Mouse (Mus musculus) heart, postnatal 0 days (tissue): ENCODE results near the gene Olfr680-ps1. TPM values are rescaled to one million over a fixed set of nuclear protein-coding genes. Genes with fewer than 3 reads are reported as not detected.
"Not testable (repeated sequence)": the region's sequence is repeated elsewhere in the genome, so short reads cannot be mapped to it uniquely, and the experiment has no call there.

Source experiments
- ATAC-seq: fragments of 200-750 bp; cut with Nextera tagmentation; 2 replicates; pipeline ENCODE4 v1.8.0; 2017; ENCODE audit warnings: low read depth, moderate number of reproducible peaks, moderate library complexity; ENCODE audit not compliant: insufficient read depth
- DNase-seq: peaks from one replicate; pipeline ENCODE4 v3.0.0-alpha.2; 2016; ENCODE audit warnings: low spot score
- H3K27ac ChIP-seq: fragments of 300-500 bp; sonication (generic); 2 replicates; pipeline ENCODE4 v1.5.1; 2014; ENCODE audit warnings: low read depth, mild to moderate bottlenecking
- H3K27me3 ChIP-seq: fragments of 300-500 bp; sonication (generic); 2 replicates; pipeline ENCODE4 v1.6.1; 2014; ENCODE audit warnings: low read length, mixed read lengths; ENCODE audit not compliant: control insufficient read depth, insufficient read depth
- H3K36me3 ChIP-seq: fragments of 300-500 bp; sonication (generic); replicated peaks from 2 replicates; pipeline ENCODE4 v1.6.1; 2014; ENCODE audit warnings: low read length, mixed read lengths; ENCODE audit not compliant: control insufficient read depth, insufficient read depth
- H3K4me1 ChIP-seq: fragments of 300-500 bp; sonication (generic); 2 replicates; pipeline ENCODE4 v1.6.1; 2014; ENCODE audit warnings: antibody characterized with exemption; ENCODE audit not compliant: control insufficient read depth, insufficient read depth
- H3K4me2 ChIP-seq: fragments of 300-500 bp; sonication (generic); 2 replicates; pipeline ENCODE4 v1.6.1; 2014; ENCODE audit warnings: low read depth, mild to moderate bottlenecking, low read length, moderate library complexity
- H3K4me3 ChIP-seq: fragments of 300-500 bp; sonication (generic); 2 replicates; pipeline ENCODE4 v1.5.1; 2014; ENCODE audit warnings: low read depth, low read length
- H3K9ac ChIP-seq: fragments of 300-500 bp; sonication (generic); replicated peaks from 2 replicates; pipeline ENCODE4 v1.6.1; 2014; ENCODE audit warnings: low read depth, low read length, mixed read lengths
- H3K9me3 ChIP-seq: fragments of 300-500 bp; sonication (generic); replicated peaks from 2 replicates; pipeline ENCODE4 v1.6.1; 2016; ENCODE audit warnings: low read length; ENCODE audit not compliant: control insufficient read depth
- CTCF ChIP-seq: IDR thresholded peaks from 2 replicates; pipeline ENCODE4 v1.5.1; 2016; ENCODE audit warnings: antibody characterized with exemption, control low read depth, low read depth
- EP300 ChIP-seq: IDR thresholded peaks from 2 replicates; pipeline ENCODE4 v1.6.1; 2016; ENCODE audit warnings: antibody characterized with exemption, low read depth
- WGBS: fragments of 180-500 bp; shearing (Covaris S2); extraction: QIAGEN DNeasy Blood & Tissue Kit; methylation state at CpG from one replicate; pipeline ENCODE4 v1.1.7; 2014; 5-methylcytosine and 5-hydroxymethylcytosine counted together
- polyA plus RNA-seq: library from polyadenylated mRNA; unstranded; fragments of >200 nt; fragmentation: Nextera tagmentation; extraction: Ambion mirVana; gene quantifications from 2 replicates; pipeline ENCODE4 v1.2.1, GENCODE M21; 2015
- total RNA-seq: library from RNA; depleted of rRNA; stranded (reverse); fragments of >200 nt; gene quantifications from 2 replicates; pipeline ENCODE4 v1.2.3, GENCODE M21; 2014; ENCODE audit warnings: low replicate concordance; rRNA removed

Gene Olfr680-ps1
- total RNA-seq (not detected in 2 replicates), polyA plus RNA-seq (not detected in 2 replicates)

GRCm38 (mm10) chr7:105092717-105093116 lies at the start of gene Olfr680-ps1:
TSS of gene Olfr680-ps1 (minus strand) at chr7:105092817.
- not testable (repeated sequence) for H3K9me3 ChIP-seq, ATAC-seq, H3K4me3 ChIP-seq, H3K27ac ChIP-seq, H3K36me3 ChIP-seq, H3K4me1 ChIP-seq, DNase-seq, H3K27me3 ChIP-seq, H3K9ac ChIP-seq, H3K4me2 ChIP-seq

- Histone ChIP-seq H3K27me3 (no peaks in the 10 kb centered on the region), H3K4me1 (no peaks in the 10 kb centered on the region), H3K9me3 (no peaks in the 10 kb centered on the region), H3K4me2 (no peak overlapping the region), H3K27ac (no peak overlapping the region), H3K4me3 (no peak overlapping the region), H3K36me3 (no peaks in the 10 kb centered on the region), H3K9ac (no peak overlapping the region)
- DNase-seq (no peak), ATAC-seq (no peak)
- WGBS, result 52% methylated on average over 2 of the region's 2 CpGs
- TF ChIP-seq CTCF (no peak), EP300 (no peak)
Observed at GRCm38 (mm10) chr7:105141275-105141674, 48.7 kb upstream of the Olfr680-ps1 start.

- Histone ChIP-seq H3K9ac (no peak within 1 kb of the TSS), H3K27me3 (no peaks in the 10 kb centered on the region), H3K4me2 (no peak within 1 kb of the TSS), H3K9me3 (no peaks in the 10 kb centered on the region), H3K36me3 (no peaks in the 10 kb centered on the region), H3K4me3 (no peak within 1 kb of the TSS), H3K4me1 (no peaks in the 10 kb centered on the region), H3K27ac (no peak within 1 kb of the TSS)
- ATAC-seq, result no peak
- TF ChIP-seq CTCF, result no peak
- no peak for TF ChIP-seq EP300
- no peak for DNase-seq
Observed at GRCm38 (mm10) chr7:105116536-105116935, 23.9 kb upstream of the Olfr680-ps1 start, which contains the start of gene Olfr681. TSS of gene Olfr681 (plus strand) at chr7:105116836.

- DNase-seq (no peak), ATAC-seq (no peak)
- H3K27ac ChIP-seq, result no peak within 1 kb of the TSS
- no peaks in the 10 kb centered on the region for H3K4me1 ChIP-seq
- no peaks in the 10 kb centered on the region for H3K9me3 ChIP-seq
- 32% methylated on average over 1 of the region's 1 CpGs for WGBS
- no peaks in the 10 kb centered on the region for H3K27me3 ChIP-seq
- H3K9ac ChIP-seq, result no peak within 1 kb of the TSS
- no peaks in the 10 kb centered on the region for H3K36me3 ChIP-seq
- no peak within 1 kb of the TSS for H3K4me3 ChIP-seq
- no peak within 1 kb of the TSS for H3K4me2 ChIP-seq
- TF ChIP-seq EP300 (no peak), CTCF (no peak)
Observed at GRCm38 (mm10) chr7:105080905-105081304, 11.7 kb downstream of the Olfr680-ps1 start, which contains the start of gene Olfr679. TSS of gene Olfr679 (plus strand) at chr7:105081205.

- no peak within 1 kb of the TSS for H3K9ac ChIP-seq
- no peaks in the 10 kb centered on the region for H3K27me3 ChIP-seq
- ATAC-seq, result no peak
- DNase-seq, result no peak
- H3K9me3 ChIP-seq, result no peaks in the 10 kb centered on the region
- no peak within 1 kb of the TSS for H3K4me3 ChIP-seq
- TF ChIP-seq CTCF, result no peak
- no peak for TF ChIP-seq EP300
- WGBS, result 71% methylated on average over 1 of the region's 1 CpGs
- H3K27ac ChIP-seq, result no peak within 1 kb of the TSS
- no peak within 1 kb of the TSS for H3K4me2 ChIP-seq
- no peaks in the 10 kb centered on the region for H3K4me1 ChIP-seq
- no peaks in the 10 kb centered on the region for H3K36me3 ChIP-seq
Observed at GRCm38 (mm10) chr7:105064175-105064574, 28.4 kb downstream of the Olfr680-ps1 start, which contains the start of gene Olfr678. TSS of gene Olfr678 (plus strand) at chr7:105064475.

- no peaks in the 10 kb centered on the region for H3K36me3 ChIP-seq
- no peaks in the 10 kb centered on the region for H3K27me3 ChIP-seq
- no peaks in the 10 kb centered on the region for H3K4me1 ChIP-seq
- H3K27ac ChIP-seq, result no peak overlapping the region
- ATAC-seq, result no peak
- H3K4me2 ChIP-seq, result no peak overlapping the region
- no peak for DNase-seq
- no peak overlapping the region for H3K4me3 ChIP-seq
- no peak overlapping the region for H3K9ac ChIP-seq
- TF ChIP-seq CTCF (no peak), EP300 (no peak)
- no peaks in the 10 kb centered on the region for H3K9me3 ChIP-seq
Observed at GRCm38 (mm10) chr7:105058951-105059350, 33.7 kb downstream of the Olfr680-ps1 start.

Other genes starting within 250 kb of the Olfr680-ps1 start
- not detected in 2 replicates for gene Usp17la, start 235.8 kb downstream of the Olfr680-ps1 start, total RNA-seq
- not detected in 2 replicates for gene Usp17la, start 235.8 kb downstream of the Olfr680-ps1 start, polyA plus RNA-seq
- gene Olfr665, start 214.8 kb downstream of the Olfr680-ps1 start, total RNA-seq, result not detected in 2 replicates
- gene Olfr665, start 214.8 kb downstream of the Olfr680-ps1 start, polyA plus RNA-seq, result not detected in 2 replicates
- gene Olfr666, start 196.9 kb downstream of the Olfr680-ps1 start, total RNA-seq, result not detected in 2 replicates
- gene Olfr666, start 196.9 kb downstream of the Olfr680-ps1 start, polyA plus RNA-seq, result not detected in 2 replicates
- gene Olfr667, start 171.3 kb downstream of the Olfr680-ps1 start, total RNA-seq, result not detected in 2 replicates
- gene Olfr667, start 171.3 kb downstream of the Olfr680-ps1 start, polyA plus RNA-seq, result not detected in 2 replicates
- gene Olfr668, start 164.8 kb downstream of the Olfr680-ps1 start, total RNA-seq, result not detected in 2 replicates
- gene Olfr668, start 164.8 kb downstream of the Olfr680-ps1 start, polyA plus RNA-seq, result not detected in 2 replicates
- not detected in 2 replicates for gene Olfr669, start 158.6 kb downstream of the Olfr680-ps1 start, total RNA-seq
- gene Olfr669, start 158.6 kb downstream of the Olfr680-ps1 start, polyA plus RNA-seq, result not detected in 2 replicates
- gene Olfr670, start 130.2 kb downstream of the Olfr680-ps1 start, total RNA-seq, result not detected in 2 replicates
- not detected in 2 replicates for gene Olfr670, start 130.2 kb downstream of the Olfr680-ps1 start, polyA plus RNA-seq
- not detected in 2 replicates for gene Olfr671, start 113.7 kb downstream of the Olfr680-ps1 start, total RNA-seq
- gene Olfr671, start 113.7 kb downstream of the Olfr680-ps1 start, polyA plus RNA-seq, result not detected in 2 replicates
- not detected in 2 replicates for gene Olfr672, start 90.8 kb downstream of the Olfr680-ps1 start, total RNA-seq
- not detected in 2 replicates for gene Olfr672, start 90.8 kb downstream of the Olfr680-ps1 start, polyA plus RNA-seq
- not detected in 2 replicates for gene Olfr675, start 64.4 kb downstream of the Olfr680-ps1 start, total RNA-seq
- gene Olfr675, start 64.4 kb downstream of the Olfr680-ps1 start, polyA plus RNA-seq, result not detected in 2 replicates
- not detected in 2 replicates for gene Olfr676, start 60.1 kb downstream of the Olfr680-ps1 start, total RNA-seq
- gene Olfr676, start 60.1 kb downstream of the Olfr680-ps1 start, polyA plus RNA-seq, result not detected in 2 replicates
- not detected in 2 replicates for gene Olfr677, start 41.4 kb downstream of the Olfr680-ps1 start, total RNA-seq
- not detected in 2 replicates for gene Olfr677, start 41.4 kb downstream of the Olfr680-ps1 start, polyA plus RNA-seq
- not detected in 2 replicates for gene Olfr678, start 28.3 kb downstream of the Olfr680-ps1 start, total RNA-seq
- not detected in 2 replicates for gene Olfr678, start 28.3 kb downstream of the Olfr680-ps1 start, polyA plus RNA-seq
- not detected in 2 replicates for gene Olfr679, start 11.6 kb downstream of the Olfr680-ps1 start, total RNA-seq
- gene Olfr679, start 11.6 kb downstream of the Olfr680-ps1 start, polyA plus RNA-seq, result not detected in 2 replicates
- not detected in 2 replicates for gene Olfr681, start 24.0 kb upstream of the Olfr680-ps1 start, total RNA-seq
- not detected in 2 replicates for gene Olfr681, start 24.0 kb upstream of the Olfr680-ps1 start, polyA plus RNA-seq
- gene Olfr683, start 54.2 kb upstream of the Olfr680-ps1 start, total RNA-seq, result not detected in 2 replicates
- gene Olfr683, start 54.2 kb upstream of the Olfr680-ps1 start, polyA plus RNA-seq, result not detected in 2 replicates
- not detected in 2 replicates for gene Olfr684, start 70.8 kb upstream of the Olfr680-ps1 start, total RNA-seq
- gene Olfr684, start 70.8 kb upstream of the Olfr680-ps1 start, polyA plus RNA-seq, result not detected in 2 replicates
- not detected in 2 replicates for gene Olfr685, start 93.2 kb upstream of the Olfr680-ps1 start, total RNA-seq
- not detected in 2 replicates for gene Olfr685, start 93.2 kb upstream of the Olfr680-ps1 start, polyA plus RNA-seq
- not detected in 2 replicates for gene Olfr686, start 114.7 kb upstream of the Olfr680-ps1 start, total RNA-seq
- gene Olfr686, start 114.7 kb upstream of the Olfr680-ps1 start, polyA plus RNA-seq, result not detected in 2 replicates
- not detected in 2 replicates for gene Olfr688, start 195.3 kb upstream of the Olfr680-ps1 start, total RNA-seq
- gene Olfr688, start 195.3 kb upstream of the Olfr680-ps1 start, polyA plus RNA-seq, result not detected in 2 replicates
- not detected in 2 replicates for gene Olfr689, start 218.3 kb upstream of the Olfr680-ps1 start, total RNA-seq
- gene Olfr689, start 218.3 kb upstream of the Olfr680-ps1 start, polyA plus RNA-seq, result not detected in 2 replicates
- gene Olfr690, start 241.3 kb upstream of the Olfr680-ps1 start, total RNA-seq, result not detected in 2 replicates
- gene Olfr690, start 241.3 kb upstream of the Olfr680-ps1 start, polyA plus RNA-seq, result not detected in 2 replicates
- 1.0 TPM in 1 of 2 replicates, not detected in the other for gene Olfr691, start 249.5 kb upstream of the Olfr680-ps1 start, total RNA-seq
- gene Olfr691, start 249.5 kb upstream of the Olfr680-ps1 start, polyA plus RNA-seq, result not detected in 2 replicates